In genomic region chr13:33532814-33533213, GRCm38 (mm10) we compare ENCODE assay signal across 37 mouse cellular contexts. TPM values are rescaled to one million over a fixed set of nuclear protein-coding genes. Genes with fewer than 3 reads are reported as not detected.
"Had no signal": no experiment of that assay in that cellular context is flagged by ENCODE, and none has a peak within 500 bp of the region (broad histone marks: within the 10 kb centered on the region; RNA-seq: fewer than 3 reads in every experiment).

No protein-coding gene starts in this region.

- H3K9me3 ChIP-seq: heart, embryonic 13.5 days; heart, embryonic 15.5 days; intestine, embryonic 15.5 days; limb, embryonic 13.5 days; limb, embryonic 15.5 days; liver, embryonic 12.5 days had no signal

- H3K4me3 ChIP-seq: heart, adult 2 months; heart, embryonic 13.5 days; heart, embryonic 15.5 days; hindbrain, embryonic 10.5 days; hindbrain, embryonic 12.5 days; intestine, embryonic 15.5 days; layer of hippocampus, adult 2 months; left cerebral cortex, adult 2 months; limb, embryonic 13.5 days; limb, embryonic 15.5 days; liver, embryonic 12.5 days had no signal

- H3K27me3 ChIP-seq: heart, embryonic 13.5 days; heart, embryonic 15.5 days; hindbrain, embryonic 12.5 days; intestine, embryonic 15.5 days; limb, embryonic 13.5 days; limb, embryonic 15.5 days; liver, embryonic 12.5 days had no signal

- H3K36me3 ChIP-seq: heart, embryonic 13.5 days; heart, embryonic 15.5 days; hindbrain, embryonic 10.5 days; hindbrain, embryonic 12.5 days; intestine, embryonic 15.5 days; limb, embryonic 13.5 days; limb, embryonic 15.5 days; liver, embryonic 12.5 days had no signal

- H3K4me1 ChIP-seq: heart, embryonic 13.5 days; heart, embryonic 15.5 days; hindbrain, embryonic 10.5 days; hindbrain, embryonic 12.5 days; intestine, embryonic 15.5 days; limb, embryonic 13.5 days; limb, embryonic 15.5 days; liver, embryonic 12.5 days had no signal

- ATAC-seq: hindbrain, embryonic 16.5 days; inflammation-experienced regulatory T-cells, adult 6 months; intestine, embryonic 15.5 days; intestine, postnatal 0 days; liver, embryonic 12.5 days had no signal

- H3K27ac ChIP-seq: heart, adult 2 months; heart, embryonic 13.5 days; heart, embryonic 15.5 days; hindbrain, embryonic 10.5 days; hindbrain, embryonic 12.5 days; hindbrain, embryonic 14.5 days; intestine, embryonic 15.5 days; layer of hippocampus, adult 2 months; left cerebral cortex, adult 2 months; limb, embryonic 13.5 days; limb, embryonic 15.5 days; liver, embryonic 12.5 days had no signal

- DNase-seq: gastrocnemius, postnatal 14 days; gastrocnemius, postnatal 36 days; heart, adult 11 months; heart, adult 2 months; heart, postnatal 4 days; kidney, adult 18-20 months; kidney, adult 8-10 months; kidney, postnatal 14 days; kidney, postnatal 4 days; left cerebral cortex, postnatal 4 days had no signal

RNA-seq across cellular contexts. Expression of gene Serpinb9g, which starts 48.2 kb away (rescaled TPM):
- total RNA-seq: gastrocnemius, adult 18-20 months; gastrocnemius, adult 8-10 months; gastrocnemius, postnatal 14 days; gastrocnemius, postnatal 36 days; heart, adult 2 months; heart, postnatal 25 days; heart, postnatal 4 days; layer of hippocampus, adult 2 months; layer of hippocampus, postnatal 10 days; layer of hippocampus, postnatal 25 days; left cerebral cortex, adult 2 months; left cerebral cortex, postnatal 14 days; left cerebral cortex, postnatal 4 days; liver, adult 2 months had no signal
- polyA plus RNA-seq: gonadal fat pad, adult 2 months; heart, adult 2 months; heart, embryonic 11.5 days; heart, embryonic 13.5 days; heart, embryonic 15.5 days; heart, postnatal 0 days; hindbrain, embryonic 10.5 days; hindbrain, embryonic 12.5 days; hindbrain, embryonic 14.5 days; hindbrain, embryonic 16.5 days; intestine, embryonic 15.5 days; intestine, postnatal 0 days; kidney, embryonic 14.5 days; kidney, embryonic 16.5 days; limb, embryonic 11.5 days; limb, embryonic 13.5 days; limb, embryonic 15.5 days; liver, adult 2 months; liver, embryonic 12.5 days had no signal
